10 mouse cellular contexts compared by ENCODE assay signal in genomic region chr4:71130946-71131669, GRCm38 (mm10).
DNase-seq lines count a peak whose midpoint lies in the region; ATAC-seq and TF ChIP-seq lines count a peak whose summit lies in the region.
"Had no signal": no experiment of that assay in that cellular context is flagged by ENCODE, and none has a peak within 500 bp of the region (broad histone marks: within the 10 kb centered on the region; RNA-seq: fewer than 3 reads in every experiment).

No protein-coding gene starts in this region.

- H3K9ac ChIP-seq in kidney, embryonic 16.5 days (replicated peaks; ENCODE audit: low read length) = no peak overlapping the region
- no peak overlapping the region for H3K9ac ChIP-seq in neural tube, embryonic 15.5 days (replicated peaks)

- peak; percentile 84 for ATAC-seq in kidney, embryonic 16.5 days (ENCODE audit: low FRiP score, low TSS enrichment)
- ATAC-seq in neural tube, embryonic 15.5 days (ENCODE audit: low FRiP score) = peak; percentile 45; the same call in 1 of the 2 replicates
- ATAC-seq in megakaryocyte, adult 5-6 weeks (ENCODE audit: poor library complexity, severe bottlenecking) = no peak
- no peak for ATAC-seq in inflammation-experienced regulatory T-cells, adult 6 months

- 51% methylated on average over 7 of the region's 7 CpGs for WGBS in kidney, embryonic 16.5 days
- 57% methylated on average over 7 of the region's 7 CpGs for WGBS in forebrain, embryonic 10.5 days
- WGBS in neural tube, embryonic 15.5 days = 24% methylated on average over 7 of the region's 7 CpGs

- no peak overlapping the region for H3K4me3 ChIP-seq in kidney, embryonic 16.5 days (ENCODE audit: low read length)
- H3K4me3 ChIP-seq in forebrain, embryonic 10.5 days = no peak overlapping the region
- H3K4me3 ChIP-seq in layer of hippocampus, adult 2 months = no peak overlapping the region
- no peak overlapping the region for H3K4me3 ChIP-seq in neural tube, embryonic 15.5 days (replicated peaks)
- H3K4me3 ChIP-seq: erythroblast, embryonic 14.5 days had no signal

- H3K36me3 ChIP-seq in kidney, embryonic 16.5 days (ENCODE audit: insufficient read depth, low read length) = no peaks in the 10 kb centered on the region
- no peaks in the 10 kb centered on the region for H3K36me3 ChIP-seq in forebrain, embryonic 10.5 days (replicated peaks)
- H3K36me3 ChIP-seq in neural tube, embryonic 15.5 days = no peaks in the 10 kb centered on the region

- no peak for TF ChIP-seq CTCF in layer of hippocampus, adult 2 months (conservative IDR thresholded peaks at IDR 0.05)

- no peaks in the 10 kb centered on the region for H3K9me3 ChIP-seq in kidney, embryonic 16.5 days (ENCODE audit: low read length)
- H3K9me3 ChIP-seq in forebrain, embryonic 10.5 days = no peaks in the 10 kb centered on the region
- no peaks in the 10 kb centered on the region for H3K9me3 ChIP-seq in neural tube, embryonic 15.5 days (replicated peaks)

- no peak for DNase-seq in kidney, adult 11 months
- peak; percentile 17 for DNase-seq in forebrain, embryonic 10.5 days (ENCODE audit: extremely low spot score, low spot score)
- DNase-seq in layer of hippocampus, adult 2 months (ENCODE audit: low spot score in 2 of 2) = peak in 1 of 2 experiments; percentile 41
- DNase-seq in heart, adult 11 months = no peak

- no peaks in the 10 kb centered on the region for H3K4me1 ChIP-seq in kidney, embryonic 16.5 days (ENCODE audit: insufficient read depth, low read length)
- 0 out of 2 replicates have a peak, but pooled peaks cover 9% of the 10 kb centered on the region for H3K4me1 ChIP-seq in forebrain, embryonic 10.5 days
- 0 out of 2 replicates have a peak, but pooled peaks cover 3% of the 10 kb centered on the region for H3K4me1 ChIP-seq in neural tube, embryonic 15.5 days

- H3K27me3 ChIP-seq in kidney, embryonic 16.5 days (ENCODE audit: insufficient read depth, low read length) = no peaks in the 10 kb centered on the region
- H3K27me3 ChIP-seq in forebrain, embryonic 10.5 days (ENCODE audit: poor library complexity, severe bottlenecking) = no peaks in the 10 kb centered on the region
- no peaks in the 10 kb centered on the region for H3K27me3 ChIP-seq in neural tube, embryonic 15.5 days (replicated peaks)

- no peak overlapping the region for H3K4me2 ChIP-seq in kidney, embryonic 16.5 days (replicated peaks; ENCODE audit: low read depth, low read length)
- no peak overlapping the region for H3K4me2 ChIP-seq in neural tube, embryonic 15.5 days

- H3K27ac ChIP-seq in kidney, embryonic 16.5 days (ENCODE audit: low read length) = no peak overlapping the region
- H3K27ac ChIP-seq in forebrain, embryonic 10.5 days = no peak overlapping the region
- peak overlapping the region; percentile 75 for H3K27ac ChIP-seq in layer of hippocampus, adult 2 months
- no peak overlapping the region for H3K27ac ChIP-seq in neural tube, embryonic 15.5 days (replicated peaks)
- H3K27ac ChIP-seq: macrophage had no signal

Comparison
In these comparisons a context has a peak if more than half of its experiments do, and no peak if none do; other contexts are left out.
1. ATAC-seq: peak in kidney, embryonic 16.5 days (single experiment) and neural tube, embryonic 15.5 days (single experiment); none in megakaryocyte, adult 5-6 weeks (single experiment) and inflammation-experienced regulatory T-cells, adult 6 months (single experiment).